Mouse (Mus musculus): ENCODE results near the gene Gm21637.
"Not testable (repeated sequence)": the region's sequence is repeated elsewhere in the genome, so short reads cannot be mapped to it uniquely, and the experiment has no call there.

The Gm21637 gene

DNA sequence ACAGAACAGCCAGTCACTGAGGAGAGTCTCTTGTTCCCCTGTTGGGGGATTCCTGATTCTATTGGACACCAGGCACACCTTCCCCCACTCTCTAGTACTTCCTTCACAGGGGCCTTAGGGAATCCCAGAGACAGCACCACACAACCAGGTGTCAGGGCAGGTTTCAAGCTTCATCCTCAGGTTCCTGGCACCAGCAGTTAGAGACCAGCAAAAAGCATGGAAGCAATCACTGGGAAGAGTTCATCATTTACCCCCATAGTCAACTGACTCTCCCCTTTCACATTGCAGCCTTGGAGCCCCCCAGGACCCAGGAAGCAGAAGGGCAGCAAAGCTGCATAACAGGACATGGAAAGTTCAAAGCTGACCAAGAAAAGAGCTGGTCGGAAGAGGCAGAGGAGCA lies at the start of gene Gm21637:
Gm21637 (plus strand) TSS at position 301 of the 400 bp plus-strand sequence.
- not testable (repeated sequence) for DNase-seq (ENCODE audit: low spot score)

All from yolk sac, embryonic 10.5 days (tissue).